Mouse (Mus musculus) layer of hippocampus, adult 2 months (tissue): ENCODE measurements around the gene Pcdh9. TPM values are rescaled to one million over a fixed set of nuclear protein-coding genes. Genes with fewer than 3 reads are reported as not detected.
"Not testable (repeated sequence)": the region's sequence is repeated elsewhere in the genome, so short reads cannot be mapped to it uniquely, and the experiment has no call there.

Source experiments
- DNase-seq, 2 experiments: peaks; one replicate each; pipeline ENCODE4 v3.0.0; 2022; ENCODE audit warnings: low spot score in 2 of 2
- H3K27ac ChIP-seq: fragments of 200-600 bp; 2 replicates; pipeline ENCODE4 v1.8.1; 2022
- H3K4me3 ChIP-seq: fragments of 200-600 bp; 2 replicates; pipeline ENCODE4 v1.8.1; 2022; ENCODE audit warnings: mild to moderate bottlenecking
- CTCF ChIP-seq: fragments of 200-600 bp; conservative IDR thresholded peaks from 2 replicates; pipeline ENCODE4 v1.8.1; 2022; ENCODE audit warnings: antibody characterized with exemption, mild to moderate bottlenecking, moderate library complexity
- total RNA-seq, 2 experiments: library from RNA; stranded (reverse); gene quantifications; 2 replicates each; pipeline ENCODE4 v1.2.3; 2021

The Pcdh9 gene
- total RNA-seq, 2 experiments from 2014 or later, result 175 to 180 TPM

DNA sequence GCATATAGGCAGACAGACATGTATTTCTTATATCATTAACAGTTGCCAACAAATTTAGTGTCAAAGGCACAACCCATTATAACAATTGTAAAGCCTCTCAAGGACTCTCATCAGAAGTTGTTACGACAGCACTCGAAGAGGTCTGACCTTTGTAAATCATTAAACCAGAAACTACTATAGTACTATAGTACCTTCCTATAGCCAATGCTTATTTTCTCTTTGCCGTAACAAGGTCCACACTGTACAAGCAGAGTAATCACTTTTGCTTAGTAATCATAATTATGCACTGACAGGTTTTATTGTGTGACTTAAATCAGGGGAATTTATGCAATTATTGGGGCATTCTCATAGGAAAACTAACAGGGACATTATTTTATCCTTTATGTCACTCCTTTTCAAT, 606.5 kb downstream of the Pcdh9 start:
- H3K27ac ChIP-seq, result no peak overlapping the region
- no peak overlapping the region for H3K4me3 ChIP-seq
- TF ChIP-seq CTCF, result no peak
- no peak for DNase-seq

GRCm38 (mm10) chr14:93275661-93276060, 614.8 kb downstream of the Pcdh9 start:
- Histone ChIP-seq H3K27ac (no peak overlapping the region), H3K4me3 (no peak overlapping the region)
- DNase-seq, result no peak
- TF ChIP-seq CTCF, result no peak

DNA sequence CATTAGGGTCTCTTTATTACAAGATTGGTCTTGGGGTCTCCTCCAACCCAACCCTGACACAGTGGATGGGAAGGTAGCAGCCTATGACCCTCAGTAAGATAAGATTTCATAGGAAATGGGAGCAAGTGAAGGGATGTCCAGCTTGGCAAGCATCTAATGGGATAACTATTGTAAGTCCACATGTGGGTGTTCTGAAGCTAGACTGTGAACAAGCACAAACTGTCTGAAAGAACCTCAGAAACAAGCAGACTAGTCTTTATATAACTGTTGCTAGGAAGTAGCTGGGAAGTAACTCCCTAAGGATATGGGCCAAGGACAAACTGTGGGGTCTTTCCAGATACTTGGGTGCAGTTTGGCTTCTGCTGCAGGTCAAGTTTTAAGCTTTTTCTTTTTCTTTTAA, 615.7 kb downstream of the Pcdh9 start:
- no peak for DNase-seq
- no peak overlapping the region for H3K4me3 ChIP-seq
- TF ChIP-seq CTCF, result no peak
- no peak overlapping the region for H3K27ac ChIP-seq

DNA sequence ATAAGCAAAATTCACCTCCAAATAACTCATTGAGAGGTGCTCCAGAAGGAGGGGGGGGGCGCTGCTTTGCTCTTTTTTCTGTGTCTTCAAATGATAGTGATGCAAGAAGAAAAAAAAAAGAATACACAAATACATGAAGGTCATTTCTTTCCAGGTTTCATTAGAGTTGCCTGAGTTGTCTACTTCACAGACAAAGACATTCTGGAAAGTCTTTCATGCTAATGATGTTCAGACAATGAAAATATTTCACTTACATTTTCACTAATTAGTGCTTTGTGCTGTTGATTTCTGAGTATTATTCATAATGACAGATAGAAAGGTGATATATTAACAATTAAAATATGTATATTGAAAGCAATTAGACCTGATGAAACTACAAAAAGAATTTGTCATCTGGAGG, 637.1 kb downstream of the Pcdh9 start:
- TF ChIP-seq CTCF, result no peak

DNA sequence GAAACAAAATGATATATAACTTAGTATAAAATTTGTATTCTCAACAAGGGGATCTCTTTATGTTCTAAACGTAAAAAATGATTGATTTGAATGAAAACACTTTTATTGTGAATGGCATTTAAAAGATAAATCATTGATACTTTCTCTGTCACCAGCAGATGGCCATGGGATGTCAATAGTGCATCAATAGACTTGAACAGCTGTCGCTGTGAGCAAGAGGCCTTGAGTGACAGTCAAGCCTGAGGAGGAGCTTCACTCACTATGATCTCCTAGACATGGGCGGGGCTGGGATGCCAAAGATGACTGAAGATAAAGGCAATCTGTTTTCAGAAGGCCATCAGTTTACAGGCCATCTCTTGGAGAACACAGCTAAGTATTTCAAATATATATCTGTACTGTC, 650.2 kb downstream of the Pcdh9 start:
- no peak overlapping the region for H3K4me3 ChIP-seq

More for the DNA sequence above, 637.1 kb downstream of the Pcdh9 start:
- no peak for DNase-seq
- H3K27ac ChIP-seq, result no peak overlapping the region
- no peak overlapping the region for H3K4me3 ChIP-seq

DNA sequence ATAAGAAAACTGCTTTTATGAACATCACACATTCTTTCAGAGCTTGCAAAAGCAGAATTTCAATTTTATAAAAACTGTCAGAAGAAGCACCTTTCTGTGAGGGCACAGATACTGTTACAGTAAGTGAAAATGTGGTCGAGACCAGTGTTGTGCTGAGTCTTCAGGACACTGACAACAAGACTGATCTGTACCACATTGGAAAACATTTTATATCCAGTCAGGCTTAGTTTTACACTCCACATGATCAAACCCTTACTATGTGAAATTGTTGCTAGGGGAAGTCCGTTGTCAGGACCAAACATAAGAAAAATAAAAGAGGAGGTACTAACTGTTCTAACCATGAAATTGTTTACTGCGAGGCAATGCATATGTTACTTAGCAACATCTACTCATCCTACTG, 656.1 kb downstream of the Pcdh9 start:
- DNase-seq, result no peak
- Histone ChIP-seq H3K4me3 (no peak overlapping the region), H3K27ac (no peak overlapping the region)
- no peak for TF ChIP-seq CTCF

More for the DNA sequence above, 650.2 kb downstream of the Pcdh9 start:
- no peak for DNase-seq
- TF ChIP-seq CTCF, result no peak
- H3K27ac ChIP-seq, result no peak overlapping the region

DNA sequence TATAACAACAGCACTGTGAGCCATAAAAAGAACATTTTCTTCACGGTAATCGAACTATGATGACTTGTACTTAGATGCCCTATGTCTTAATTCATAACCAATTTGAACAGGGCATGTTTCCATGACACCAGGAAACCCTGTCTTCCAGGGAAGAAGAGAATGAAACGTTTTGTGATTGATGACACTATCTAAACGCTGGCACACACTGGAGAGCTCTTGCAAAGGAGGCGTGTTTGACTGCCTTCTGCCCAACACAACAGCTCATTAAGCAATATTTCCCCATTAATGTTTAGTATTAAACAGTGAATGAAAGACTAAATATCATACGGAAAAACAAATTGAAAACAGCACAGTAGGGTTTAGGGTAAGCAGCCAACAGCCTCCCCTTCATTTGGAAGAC, 656.9 kb downstream of the Pcdh9 start:
- H3K27ac ChIP-seq, result no peak overlapping the region
- TF ChIP-seq CTCF, result no peak
- DNase-seq, result peak in 1 of 2 experiments; percentile 10
- no peak overlapping the region for H3K4me3 ChIP-seq

GRCm38 (mm10) chr14:93214846-93215245, 675.6 kb downstream of the Pcdh9 start:
- DNase-seq, result peak; percentile 68 to 84
- H3K27ac ChIP-seq, H3K4me3 ChIP-seq: not testable (repeated sequence)

DNA sequence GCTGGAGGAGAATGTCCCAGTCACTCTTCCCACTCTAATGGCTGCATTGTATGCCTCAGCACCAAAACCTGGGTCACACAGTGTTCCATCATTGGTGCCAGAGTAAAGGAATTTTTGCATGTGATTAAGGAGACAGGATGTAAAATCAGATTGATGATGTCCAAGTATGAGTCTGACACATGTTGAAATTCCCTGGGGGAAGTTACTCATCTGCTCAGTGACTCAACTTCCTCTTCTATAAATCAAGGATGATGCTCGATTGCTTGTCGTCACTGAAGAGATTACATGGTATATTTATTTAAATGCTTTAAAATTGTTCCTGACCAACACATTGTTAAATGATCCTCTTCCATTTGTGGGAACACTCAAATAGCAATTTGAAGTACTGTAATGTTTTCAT, 690.7 kb downstream of the Pcdh9 start:
- no peak for DNase-seq
- Histone ChIP-seq H3K4me3 (no peak overlapping the region), H3K27ac (no peak overlapping the region)
- TF ChIP-seq CTCF, result no peak

DNA sequence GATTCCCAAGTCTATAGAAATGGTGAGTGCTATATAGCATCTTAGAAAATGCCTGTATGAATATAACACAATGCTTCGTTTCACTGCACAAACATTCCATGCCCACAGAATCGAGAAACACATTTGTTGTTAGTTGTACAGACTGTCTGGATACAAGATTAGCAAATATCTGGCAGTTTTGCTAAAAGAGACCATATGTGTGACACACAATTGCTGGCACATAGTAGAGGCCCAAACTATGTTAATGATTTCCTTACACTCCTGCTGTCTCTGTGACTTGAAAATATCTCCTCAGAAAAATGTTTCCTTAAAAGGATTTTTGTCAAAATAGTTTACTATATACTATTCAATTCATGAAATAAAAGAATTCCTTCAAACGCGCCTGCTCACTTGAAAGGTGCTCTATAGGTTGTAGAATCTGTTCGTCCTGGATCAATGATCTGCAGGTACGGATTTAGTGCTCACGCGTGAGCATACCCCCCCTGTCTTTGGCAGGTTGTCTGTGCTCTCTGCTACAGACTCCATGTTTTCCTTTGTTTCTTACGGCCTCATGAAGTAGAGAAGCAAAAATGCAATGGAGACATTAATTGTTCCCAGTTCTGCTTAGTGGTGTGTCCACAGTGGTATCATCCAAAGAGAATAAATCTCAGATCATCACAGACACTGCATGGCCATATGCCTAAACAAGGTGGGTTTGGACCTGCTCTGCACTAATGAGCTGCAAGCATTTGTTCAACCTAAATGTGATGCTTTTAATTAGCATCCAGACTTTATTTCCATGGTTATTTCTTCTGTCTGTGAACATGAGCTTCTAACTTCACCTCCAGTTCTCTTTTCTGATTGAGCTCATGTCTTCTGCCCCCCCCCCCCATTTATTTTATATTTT, 707.6 kb downstream of the Pcdh9 start:
- peak; percentile 36 to 68 for DNase-seq
- no peak for TF ChIP-seq CTCF
- no peak overlapping the region for H3K4me3 ChIP-seq
- no peak overlapping the region for H3K27ac ChIP-seq

- no peak for DNase-seq
- no peak overlapping the region for H3K4me3 ChIP-seq
- no peak for TF ChIP-seq CTCF
Measured at GRCm38 (mm10) chr14:93169201-93169600, 721.3 kb downstream of the Pcdh9 start.

GRCm38 (mm10) chr14:93168367-93168766, 722.1 kb downstream of the Pcdh9 start:
- DNase-seq, result no peak
- Histone ChIP-seq H3K4me3 (no peak overlapping the region), H3K27ac (no peak overlapping the region)
- no peak for TF ChIP-seq CTCF

More at GRCm38 (mm10) chr14:93169201-93169600, 721.3 kb downstream of the Pcdh9 start:
- no peak overlapping the region for H3K27ac ChIP-seq

DNA sequence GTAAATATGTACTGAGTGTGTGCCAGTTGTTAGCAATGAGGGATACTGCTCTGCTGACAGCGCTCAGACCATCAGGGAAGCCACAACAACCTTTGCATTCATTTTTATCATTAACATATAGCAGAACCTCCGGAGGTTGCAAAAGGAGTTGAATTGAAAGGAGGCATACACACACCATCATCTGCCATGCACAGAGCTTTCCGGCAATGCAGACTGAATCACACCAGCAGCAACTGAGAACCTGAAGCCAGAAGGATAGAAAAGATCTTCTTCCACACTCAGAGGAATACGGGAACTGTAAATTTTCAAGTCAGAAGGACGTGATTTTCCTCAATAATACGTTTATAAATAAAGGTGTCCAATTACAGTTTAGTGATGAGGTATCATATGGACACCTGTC, 747.1 kb downstream of the Pcdh9 start:
- H3K4me3 ChIP-seq, result no peak overlapping the region
- no peak for TF ChIP-seq CTCF
- no peak overlapping the region for H3K27ac ChIP-seq
- no peak for DNase-seq

DNA sequence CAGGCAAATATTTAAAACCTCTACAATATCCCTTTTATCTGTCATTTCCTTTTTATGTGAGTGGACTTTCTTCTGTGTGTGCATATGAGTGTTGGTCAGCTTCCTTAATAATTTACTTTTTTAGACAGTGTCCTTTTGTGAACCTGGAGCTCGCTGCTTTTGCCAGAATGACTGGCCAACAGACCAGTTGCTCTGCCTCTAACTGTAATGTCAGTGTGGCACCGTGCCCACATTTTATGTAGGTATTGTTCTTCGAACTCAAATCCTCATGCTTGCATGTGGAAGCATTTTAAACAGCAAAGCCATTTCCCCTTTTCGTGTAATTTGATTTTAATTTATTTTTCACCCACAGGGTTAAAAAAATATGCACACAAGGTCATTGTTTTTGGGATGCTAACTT, 748.4 kb downstream of the Pcdh9 start:
- H3K4me3 ChIP-seq, result no peak overlapping the region
- TF ChIP-seq CTCF, result no peak
- no peak overlapping the region for H3K27ac ChIP-seq
- no peak for DNase-seq
